Mouse (Mus musculus) gastrocnemius, postnatal 4 days (tissue): ENCODE measurements around the gene Atp6v0e2. TPM values are rescaled to one million over a fixed set of nuclear protein-coding genes. Genes with fewer than 3 reads are reported as not detected.

Experiments used
- DNase-seq, 2 experiments: peaks; one replicate each; pipeline ENCODE4 v3.0.0; 2021 to 2022; ENCODE audit warnings: low spot score in 2 of 2, mixed read lengths in 2 of 2
- total RNA-seq, 2 experiments: library from RNA; stranded (reverse); gene quantifications; 2 replicates each; pipeline ENCODE4 v1.2.3; 2021

Gene Atp6v0e2
- total RNA-seq, 2 experiments from 2014 or later = 29.7 to 33.3 TPM

GRCm38 (mm10) chr6:48572014-48572413 lies 34.6 kb downstream of the Atp6v0e2 start:
- DNase-seq = no peak

GRCm38 (mm10) chr6:48572572-48573061 lies 35.2 kb downstream of the Atp6v0e2 start, which contains the start of gene Rarres2:
TSS of gene Rarres2 (minus strand) at chr6:48572789.
- peak in 1 of 2 experiments; percentile 60 for DNase-seq

DNA sequence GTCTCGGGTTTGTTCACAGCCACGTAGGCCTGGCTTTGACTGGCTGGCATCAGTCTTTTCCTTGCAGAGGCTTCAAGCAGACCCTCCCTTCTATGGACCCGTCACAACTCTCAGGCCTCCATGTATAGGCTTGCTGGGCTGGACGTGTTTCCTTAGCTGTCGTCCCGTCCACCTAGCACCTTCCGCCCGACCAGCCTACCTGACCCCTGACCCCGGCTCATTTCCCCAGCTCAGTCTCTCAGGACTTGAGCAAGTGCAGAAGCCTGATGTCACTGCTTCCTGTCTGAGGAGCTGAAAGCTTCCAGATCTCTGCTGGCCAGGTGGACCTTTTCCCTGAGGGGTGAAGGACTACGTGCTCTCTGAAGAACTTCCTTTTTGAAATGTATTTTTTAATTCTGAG lies 35.9 kb downstream of the Atp6v0e2 start:
- no peak for DNase-seq

GRCm38 (mm10) chr6:48573981-48574380 lies 36.6 kb downstream of the Atp6v0e2 start:
- DNase-seq = no peak

DNA sequence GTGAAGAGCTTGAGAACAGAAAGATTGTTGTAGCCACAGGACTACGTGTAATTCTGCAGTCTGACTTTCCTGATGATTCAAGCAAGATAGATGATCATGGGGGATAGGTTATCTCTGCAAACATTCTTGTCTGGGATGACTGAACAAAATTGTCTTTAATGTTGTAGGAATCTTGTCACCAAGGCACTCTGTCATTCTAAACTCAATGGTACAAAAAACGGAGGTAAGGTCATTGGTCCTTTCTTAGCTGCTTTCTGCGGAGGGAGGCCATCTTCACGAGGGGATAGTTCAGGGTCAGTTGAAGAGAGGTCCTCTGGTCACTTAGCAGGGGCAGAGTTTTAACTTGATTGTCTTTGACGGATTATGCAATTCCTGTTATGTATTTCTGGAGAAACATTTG lies 41.3 kb downstream of the Atp6v0e2 start:
- DNase-seq = no peak

DNA sequence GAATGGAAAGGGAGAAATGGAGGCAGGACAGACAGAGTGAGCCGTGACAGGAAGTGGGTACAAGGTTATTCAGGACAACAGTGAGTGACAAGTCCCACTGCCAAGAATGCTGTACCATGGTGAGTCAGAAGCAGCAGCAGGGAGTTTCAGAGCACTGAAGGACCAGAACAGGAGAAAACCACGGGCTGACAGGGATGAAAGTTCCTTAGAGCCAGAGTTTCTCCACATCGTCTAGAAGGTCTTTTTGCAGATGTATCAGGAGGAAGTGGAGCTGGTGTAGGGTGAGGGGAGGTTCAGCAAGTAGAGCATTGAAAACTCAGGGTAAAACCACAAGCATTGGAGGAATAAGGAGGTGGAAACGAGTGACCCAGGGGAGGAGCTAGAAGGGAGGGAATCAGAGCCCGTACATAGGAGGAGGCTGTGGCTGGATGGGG lies 41.8 kb downstream of the Atp6v0e2 start:
- no peak for DNase-seq

GRCm38 (mm10) chr6:48581257-48581656 lies 43.8 kb downstream of the Atp6v0e2 start:
- DNase-seq = no peak

DNA sequence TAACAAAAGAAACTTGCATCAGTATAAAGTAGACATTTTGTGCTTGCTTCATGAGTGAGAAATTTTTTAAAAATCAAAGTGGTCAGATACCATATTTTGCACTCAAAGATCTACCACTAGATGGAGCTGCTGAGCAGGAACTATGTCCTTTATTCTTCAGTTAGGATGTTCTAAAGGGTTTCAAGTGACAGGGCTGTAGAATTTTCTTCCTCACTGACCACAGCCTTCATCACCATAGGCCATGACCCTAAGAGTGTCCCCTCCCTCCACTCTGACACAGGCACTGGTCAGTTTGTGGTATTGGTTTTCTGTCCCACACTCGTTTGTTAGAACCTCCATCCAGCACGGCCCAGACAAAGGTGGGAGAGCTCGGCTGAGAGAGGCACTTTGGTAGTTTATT lies 44.6 kb downstream of the Atp6v0e2 start:
- DNase-seq = peak in 1 of 2 experiments; percentile 37

- no peak for DNase-seq
Measured at GRCm38 (mm10) chr6:48589194-48589750, 51.9 kb downstream of the Atp6v0e2 start, which contains the start of gene Gm45021. TSS of gene Gm45021 (plus strand) at chr6:48589610.

Other genes starting within 250 kb of the Atp6v0e2 start
- 10 to 100 TPM; 16.6 to 19.7 TPM for gene Krba1, start 142.0 kb upstream of the Atp6v0e2 start, total RNA-seq
- 10 to 100 TPM; 14.3 to 19.7 TPM for gene Zfp467, start 91.8 kb upstream of the Atp6v0e2 start, total RNA-seq
- gene Sspo, start 89.4 kb upstream of the Atp6v0e2 start, total RNA-seq = under 1 TPM; 0.34 to 0.44 TPM
- gene Lrrc61, start 17.2 kb downstream of the Atp6v0e2 start, total RNA-seq = 10 to 100 TPM; 15.8 to 20.1 TPM
- gene Rarres2, start 35.2 kb downstream of the Atp6v0e2 start, total RNA-seq = 10 to 100 TPM; 57.3 to 67.1 TPM
- gene Gm45021, start 52.0 kb downstream of the Atp6v0e2 start, total RNA-seq = not detected
- 10 to 100 TPM; 29.1 to 31.9 TPM for gene Repin1, start 56.3 kb downstream of the Atp6v0e2 start, total RNA-seq
- gene Gm44965, start 56.3 kb downstream of the Atp6v0e2 start, total RNA-seq = 1 to 10 TPM in 1 of 2 experiments, not detected in 1; 3.5 TPM
- 1 to 10 TPM; 6.7 to 6.8 TPM for gene Zfp775, start 64.4 kb downstream of the Atp6v0e2 start, total RNA-seq
- under 1 TPM; 0.34 to 0.37 TPM for gene AI854703, start 89.1 kb downstream of the Atp6v0e2 start, total RNA-seq
- 1 to 10 TPM; 5.0 to 7.3 TPM for gene Gimap8, start 109.6 kb downstream of the Atp6v0e2 start, total RNA-seq
- 1 to 10 TPM; 2.3 to 3.2 TPM for gene Gimap9, start 138.5 kb downstream of the Atp6v0e2 start, total RNA-seq
- gene Gimap4, start 146.9 kb downstream of the Atp6v0e2 start, total RNA-seq = 10 to 100 TPM; 18.9 to 19.4 TPM
- gene Gimap6, start 170.6 kb downstream of the Atp6v0e2 start, total RNA-seq = 10 to 100 TPM; 30.3 to 35.4 TPM
- 1 to 10 TPM; 2.4 to 4.7 TPM for gene Gm28053, start 181.0 kb downstream of the Atp6v0e2 start, total RNA-seq
- not detected for gene Gimap7, start 181.0 kb downstream of the Atp6v0e2 start, total RNA-seq
- gene Gimap1, start 201.4 kb downstream of the Atp6v0e2 start, total RNA-seq = 10 to 100 TPM in 1 of 2 experiments, 1 to 10 TPM in 1; 9.0 to 10.9 TPM
- 1 to 10 TPM; 7.4 to 8.7 TPM for gene Gimap5, start 208.6 kb downstream of the Atp6v0e2 start, total RNA-seq
- under 1 TPM in 1 of 2 experiments, not detected in 1; 0.17 TPM for gene Gimap3, start 233.2 kb downstream of the Atp6v0e2 start, total RNA-seq